Mouse (Mus musculus): ENCODE measurements at regions not wholly inside any gene's neighbourhood (a gene's known extent, or its start where the extent isn't known, plus 50 kb on each side); places are given as distances from the start of the nearest gene placed in this dataset.

- DNase-seq (ENCODE audit: low read depth): no peak
Observed at GRCm38 (mm10) chr10:117579210-117579609, 50.1 kb upstream of the Cpm start.

- DNase-seq (ENCODE audit: low read depth): no peak
Observed at GRCm38 (mm10) chr10:117578696-117579146, 50.6 kb upstream of the Cpm start.

- DNase-seq (ENCODE audit: low read depth): no peak
Observed at GRCm38 (mm10) chr10:117577970-117578695, 51.2 kb upstream of the Cpm start.

- peak; percentile 36 for DNase-seq (ENCODE audit: low read depth)
Observed at GRCm38 (mm10) chr10:117576881-117577730, 52.2 kb upstream of the Cpm start.

GRCm38 (mm10) chr10:117576154-117576859 is 53.0 kb upstream of the Cpm start:
- DNase-seq (ENCODE audit: low read depth): no peak

- no peak for DNase-seq (ENCODE audit: low read depth)
Observed at GRCm38 (mm10) chr10:117575404-117576153, 53.7 kb upstream of the Cpm start.

GRCm38 (mm10) chr10:117574915-117575314 is 54.4 kb upstream of the Cpm start:
- DNase-seq (ENCODE audit: low read depth): no peak

GRCm38 (mm10) chr10:117574056-117574727 is 55.1 kb upstream of the Cpm start:
- DNase-seq (ENCODE audit: low read depth): no peak

GRCm38 (mm10) chr10:117573596-117573850 is 55.8 kb upstream of the Cpm start:
- DNase-seq (ENCODE audit: low read depth): no peak

- DNase-seq (ENCODE audit: low read depth): no peak
Observed at GRCm38 (mm10) chr10:117572746-117573595, 56.3 kb upstream of the Cpm start.

GRCm38 (mm10) chr10:117571891-117572573 is 57.3 kb upstream of the Cpm start:
- DNase-seq (ENCODE audit: low read depth): no peak

- peak; percentile 66 for DNase-seq (ENCODE audit: low read depth)
Observed at GRCm38 (mm10) chr10:117570971-117571861, 58.1 kb upstream of the Cpm start.

GRCm38 (mm10) chr10:117570091-117570970 is 59.0 kb upstream of the Cpm start:
- DNase-seq (ENCODE audit: low read depth): peak; percentile 11

GRCm38 (mm10) chr10:117569301-117570079 is 59.8 kb upstream of the Cpm start:
- DNase-seq (ENCODE audit: low read depth): no peak

GRCm38 (mm10) chr10:117568472-117569300 is 60.6 kb upstream of the Cpm start:
- no peak for DNase-seq (ENCODE audit: low read depth)

- no peak for DNase-seq (ENCODE audit: low read depth)
Observed at GRCm38 (mm10) chr10:117568138-117568387, 61.2 kb upstream of the Cpm start.
